Mouse (Mus musculus) retina, postnatal 1 day (tissue): Measurements from ENCODE around the gene Fndc9.

Source experiments
- DNase-seq: peaks from one replicate; pipeline ENCODE4 v3.0.0-alpha.2; 2012

Gene Fndc9

GRCm38 (mm10) chr11:46236976-46237375 is 1.6 kb downstream of the Fndc9 start:
- DNase-seq: peak; percentile 64

- no peak for DNase-seq
Measured at GRCm38 (mm10) chr11:46241150-46241673, 5.9 kb downstream of the Fndc9 start.

GRCm38 (mm10) chr11:46241985-46242384 is 6.7 kb downstream of the Fndc9 start:
- no peak for DNase-seq

GRCm38 (mm10) chr11:46244731-46245604 is 9.6 kb downstream of the Fndc9 start:
- DNase-seq: no peak

GRCm38 (mm10) chr11:46245926-46246325 is 10.6 kb downstream of the Fndc9 start:
- DNase-seq: no peak

GRCm38 (mm10) chr11:46246393-46246792 is 11.1 kb downstream of the Fndc9 start:
- DNase-seq: no peak

- no peak for DNase-seq
Measured at GRCm38 (mm10) chr11:46248352-46248751, 13.0 kb downstream of the Fndc9 start.

- peak; percentile 71 for DNase-seq
Measured at GRCm38 (mm10) chr11:46251994-46252393, 16.7 kb downstream of the Fndc9 start.

GRCm38 (mm10) chr11:46255291-46255690 is 20.0 kb downstream of the Fndc9 start:
- no peak for DNase-seq

- DNase-seq: peak; percentile 46
Measured at GRCm38 (mm10) chr11:46258207-46258606, 22.9 kb downstream of the Fndc9 start.

GRCm38 (mm10) chr11:46258749-46259148 is 23.4 kb downstream of the Fndc9 start:
- DNase-seq: no peak

GRCm38 (mm10) chr11:46262854-46263253 is 27.5 kb downstream of the Fndc9 start:
- no peak for DNase-seq

GRCm38 (mm10) chr11:46263291-46263690 is 28.0 kb downstream of the Fndc9 start:
- no peak for DNase-seq

- no peak for DNase-seq
Measured at GRCm38 (mm10) chr11:46264584-46264983, 29.3 kb downstream of the Fndc9 start.

- DNase-seq: no peak
Measured at GRCm38 (mm10) chr11:46265031-46265786, 29.9 kb downstream of the Fndc9 start.

GRCm38 (mm10) chr11:46268991-46269390 is 33.7 kb downstream of the Fndc9 start:
- peak; percentile 63 for DNase-seq

- DNase-seq: no peak
Measured at GRCm38 (mm10) chr11:46269391-46269790, 34.1 kb downstream of the Fndc9 start.

GRCm38 (mm10) chr11:46269893-46270292 is 34.6 kb downstream of the Fndc9 start:
- no peak for DNase-seq

GRCm38 (mm10) chr11:46272058-46272681 is 36.8 kb downstream of the Fndc9 start:
- DNase-seq: no peak

GRCm38 (mm10) chr11:46273969-46274368 is 38.6 kb downstream of the Fndc9 start:
- no peak for DNase-seq

GRCm38 (mm10) chr11:46275302-46275701 is 40.0 kb downstream of the Fndc9 start:
- peak; percentile 87 for DNase-seq

- DNase-seq: no peak
Measured at GRCm38 (mm10) chr11:46276168-46276567, 40.8 kb downstream of the Fndc9 start.

GRCm38 (mm10) chr11:46276778-46277177 is 41.4 kb downstream of the Fndc9 start:
- peak; percentile 53 for DNase-seq
